Mouse (Mus musculus) olfactory bulb, adult 2 months (tissue): Measurements from ENCODE around the gene Spop.

Experiments
- CTCF ChIP-seq: fragments of 200-500 bp; IDR thresholded peaks from 2 replicates; pipeline ENCODE4 v1.5.1; 2012; ENCODE audit warnings: low read depth, mild to moderate bottlenecking, low read length, moderate library complexity; ENCODE audit not compliant: insufficient read depth
- POLR2A ChIP-seq: fragments of 200-500 bp; IDR thresholded peaks from 2 replicates; pipeline ENCODE4 v1.6.1; 2012; ENCODE audit warnings: mild to moderate bottlenecking, low read depth, low read length, moderate library complexity; ENCODE audit not compliant: insufficient read depth

DNA sequence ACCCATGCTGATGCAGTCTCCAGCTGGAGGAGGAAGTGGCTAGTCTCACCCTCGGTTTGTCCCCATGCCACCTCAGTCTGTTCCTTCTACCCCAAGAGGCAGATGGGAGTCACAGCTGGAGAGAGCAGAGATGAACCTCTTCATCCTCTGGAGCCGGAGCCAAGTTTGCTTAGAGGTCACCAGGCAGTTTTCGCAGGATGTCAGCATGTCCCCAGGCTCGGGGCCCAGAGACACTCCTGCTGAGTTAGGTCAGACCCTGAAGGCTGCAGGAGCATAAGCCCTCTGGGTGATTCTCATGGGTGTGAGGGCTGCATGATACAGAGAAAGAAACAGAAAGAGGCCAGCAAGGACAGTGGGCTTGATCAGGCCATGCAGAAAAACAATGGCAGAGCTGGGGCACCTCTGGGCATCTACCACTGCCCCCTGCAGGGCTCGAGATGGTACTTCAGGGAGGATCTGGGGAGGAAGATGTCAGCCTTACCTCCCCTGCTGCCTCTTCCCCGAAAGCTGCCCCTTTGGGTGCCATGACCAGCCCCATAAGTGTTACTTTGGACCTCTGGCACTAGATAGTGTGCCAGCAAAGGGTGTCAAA lies 95.3 kb downstream of the Spop start:
- TF ChIP-seq CTCF (no peak), POLR2A (no peak)
